Mouse (Mus musculus) cerebellum, postnatal 14 days (tissue): ENCODE results near the gene Dact3.

Experiments
- DNase-seq, 2 experiments: peaks; one replicate each; pipeline ENCODE4 v3.0.0; 2021; ENCODE audit warnings: mixed read lengths in 2 of 2

Dact3 gene

GRCm38 (mm10) chr7:16918670-16919069, 43.6 kb downstream of the Dact3 start:
- no peak for DNase-seq

GRCm38 (mm10) chr7:16919395-16920149, 44.5 kb downstream of the Dact3 start:
- no peak for DNase-seq

DNA sequence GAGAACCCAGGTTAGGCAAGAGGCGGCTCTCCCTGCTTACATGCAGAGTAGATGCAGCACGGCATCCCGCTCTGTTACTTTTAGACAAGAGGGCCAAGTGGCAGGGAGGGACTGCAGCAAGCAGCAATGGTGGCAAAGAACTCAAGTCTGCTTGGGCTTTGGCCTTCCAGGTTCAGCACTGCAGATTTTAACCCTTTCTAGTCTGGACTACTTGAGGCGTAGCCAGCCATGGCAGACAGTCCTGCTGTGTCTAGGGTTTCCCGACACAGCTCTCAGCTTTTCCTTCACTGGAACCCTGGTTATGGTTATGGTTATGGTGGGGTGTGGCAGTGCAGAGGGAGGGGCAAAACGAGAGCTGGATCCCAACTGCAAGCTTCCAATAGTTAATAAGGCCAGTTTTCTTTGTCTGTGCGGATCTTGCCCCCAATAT, 45.0 kb downstream of the Dact3 start:
- no peak for DNase-seq

DNA sequence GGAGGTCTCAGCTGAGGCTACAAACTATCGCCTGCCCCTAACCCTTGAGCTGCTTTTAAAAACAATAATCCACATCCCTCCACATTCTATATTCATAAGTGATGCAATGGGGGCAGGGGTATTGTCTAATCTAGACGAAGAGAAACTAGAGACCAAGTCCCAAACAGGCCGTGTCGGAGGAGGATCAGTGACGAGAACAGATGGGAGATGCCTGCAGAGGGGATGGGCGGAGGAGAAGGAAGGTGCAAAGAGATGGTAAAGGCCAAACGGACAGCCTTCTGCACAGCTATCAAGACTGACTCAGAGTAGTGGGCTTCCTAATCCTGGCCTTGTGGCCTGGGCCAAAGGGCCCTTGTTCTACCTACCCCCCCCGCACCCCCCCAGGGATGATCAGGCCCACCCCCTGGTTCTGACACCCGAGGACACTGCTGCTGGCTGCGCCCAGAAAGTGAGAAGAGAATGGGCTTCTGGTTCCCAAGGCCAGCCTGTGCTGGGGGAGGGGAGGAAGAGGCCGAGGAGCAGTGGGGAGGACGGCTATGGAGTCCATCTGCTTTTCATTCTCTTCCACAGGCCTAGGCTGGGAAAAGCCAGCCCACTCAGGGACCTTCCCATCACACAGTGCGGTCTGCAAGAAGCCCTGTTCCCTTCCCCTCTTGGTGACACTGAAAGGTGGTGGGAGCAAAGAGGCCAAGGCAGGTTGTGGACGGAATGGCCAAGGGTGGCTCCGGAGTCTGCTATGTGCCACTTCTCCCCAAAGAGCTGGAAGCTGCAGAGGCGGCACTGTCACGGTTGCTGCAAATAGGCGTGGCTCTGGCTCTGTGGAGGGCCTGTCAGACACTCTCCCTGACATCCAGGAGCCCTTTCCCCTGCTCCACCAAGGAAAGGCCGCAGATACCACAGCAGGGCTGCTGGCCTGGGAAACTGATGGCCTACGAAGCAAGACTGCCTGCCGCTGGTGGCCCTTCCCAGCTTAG, 46.0 kb downstream of the Dact3 start:
- peak; percentile 67 to 69 for DNase-seq

DNA sequence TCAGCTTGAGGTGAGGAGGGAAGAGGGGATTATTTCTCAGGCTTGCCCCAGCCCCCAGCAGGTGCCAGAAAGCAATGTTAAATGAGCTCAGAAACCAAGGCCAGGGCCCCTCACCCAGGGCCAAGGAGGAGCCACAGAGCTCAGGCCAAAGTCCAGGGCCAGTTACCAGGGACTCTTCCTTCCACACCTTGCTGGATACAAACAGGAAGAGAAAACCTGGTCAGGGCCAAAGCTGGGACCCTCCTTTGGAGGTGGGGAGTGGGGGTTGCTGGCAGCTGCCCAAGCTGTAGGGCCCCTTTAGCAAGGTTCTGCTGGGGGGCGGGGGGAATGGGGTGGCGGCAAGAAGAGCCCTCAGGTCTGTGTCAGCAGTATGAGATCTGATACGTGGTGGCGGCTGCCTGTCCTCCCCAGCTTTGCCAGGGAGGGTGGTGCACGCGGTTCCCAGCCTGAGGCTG, 46.8 kb downstream of the Dact3 start:
- peak in 1 of 2 experiments; percentile 55 for DNase-seq

DNA sequence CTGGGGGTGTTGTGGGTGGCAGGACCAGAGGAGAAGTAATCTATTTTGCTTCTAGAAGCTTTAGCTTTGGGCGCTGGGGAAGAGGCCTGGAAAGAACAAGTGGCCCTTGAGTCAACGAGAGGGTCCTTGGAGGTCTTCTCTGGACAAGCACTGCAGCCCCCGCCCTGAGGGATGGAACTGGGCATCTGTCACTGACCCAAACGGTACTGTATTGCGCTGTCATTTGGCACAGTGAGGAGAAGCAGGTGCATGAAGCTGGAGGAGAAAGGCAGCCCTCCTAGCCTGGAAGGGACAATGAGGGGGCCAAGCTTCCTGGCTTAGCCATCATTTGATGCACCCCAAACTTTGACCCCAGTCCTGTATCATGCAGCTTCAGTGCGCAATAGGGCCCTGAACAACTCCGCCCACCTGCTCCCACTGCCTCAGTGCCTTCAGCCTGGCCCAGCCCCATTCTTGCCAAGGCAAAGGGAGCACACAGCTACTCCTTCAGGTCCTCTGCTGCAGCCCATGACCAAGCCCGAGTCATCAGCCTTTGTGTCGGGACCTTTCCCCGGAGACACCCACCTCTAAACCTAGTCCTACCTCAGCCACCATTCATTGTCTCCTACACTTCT, 47.4 kb downstream of the Dact3 start:
- DNase-seq: peak; percentile 66

DNA sequence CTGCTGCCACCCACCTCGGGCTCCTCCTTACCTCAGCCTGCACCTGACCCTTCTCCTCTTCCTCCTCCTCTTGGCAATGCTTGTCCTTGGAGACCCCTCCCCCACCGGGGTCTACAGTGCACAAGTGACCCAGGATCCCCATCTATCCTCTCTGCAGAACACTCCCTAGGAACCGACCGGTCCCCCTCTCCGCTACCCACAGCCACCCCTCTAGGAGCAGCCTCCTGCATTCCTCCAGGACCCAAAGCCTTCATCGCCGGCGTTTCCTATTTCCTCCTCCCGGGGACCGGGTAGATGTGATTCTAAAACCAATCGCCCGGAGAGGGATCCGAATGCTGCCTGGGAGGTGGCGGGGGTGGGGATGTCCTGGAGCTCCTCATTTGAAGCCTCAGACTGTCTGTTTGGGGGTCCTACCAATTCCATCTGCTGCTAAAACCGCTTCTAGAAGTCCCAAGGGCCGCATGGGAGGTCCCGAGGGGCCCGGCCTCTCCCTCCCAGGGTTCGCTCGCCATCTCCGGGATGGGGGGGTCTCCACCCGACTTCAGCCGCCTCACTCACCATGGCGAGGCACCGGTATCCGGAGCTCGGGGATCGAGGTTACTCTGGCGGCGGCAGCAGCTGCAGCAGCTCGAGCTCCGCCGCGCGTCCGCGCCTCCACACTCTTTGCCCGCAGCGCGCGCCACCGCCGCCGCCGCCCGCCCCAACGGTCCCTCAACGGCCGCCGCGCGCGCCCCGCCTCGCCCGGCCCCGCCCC, 48.3 kb downstream of the Dact3 start:
- peak; percentile 69 to 72 for DNase-seq

DNA sequence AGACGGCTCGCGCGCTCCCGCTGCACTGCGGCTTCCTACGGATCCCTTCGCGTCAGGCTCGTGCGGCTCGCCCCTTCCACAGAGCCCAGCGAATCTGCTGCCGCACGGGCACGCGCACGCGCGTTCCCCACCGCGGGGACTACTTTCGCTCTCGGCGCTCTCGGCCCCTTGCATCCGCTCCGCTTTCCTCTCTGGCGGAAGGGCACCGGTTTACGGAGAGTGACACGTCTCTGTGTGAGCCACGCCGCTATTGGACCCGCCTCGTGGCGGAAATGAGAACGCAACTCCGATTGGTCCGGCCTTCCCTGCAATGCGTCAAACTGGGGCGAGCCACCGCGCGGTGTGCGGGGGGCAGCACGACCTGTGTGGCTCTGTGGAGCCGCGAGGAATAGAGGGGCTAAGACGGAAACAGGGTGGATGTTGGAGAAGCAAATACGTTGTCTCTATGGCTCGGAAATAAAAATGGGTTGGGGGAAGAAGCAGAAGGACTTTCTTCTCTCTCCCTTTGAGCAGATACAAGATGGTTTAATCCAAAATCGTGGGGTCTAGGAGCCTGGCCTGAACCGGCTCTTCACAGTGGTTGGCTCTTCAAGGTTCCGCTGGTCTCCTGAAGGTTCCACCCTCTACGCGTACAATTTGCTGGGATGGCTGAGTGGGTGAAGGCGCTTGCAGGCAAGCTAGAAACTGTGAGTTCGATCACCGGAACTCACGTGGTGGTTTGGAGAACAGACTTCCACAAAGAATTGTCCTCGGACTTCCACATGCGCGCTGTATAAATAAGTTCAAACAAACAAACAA, 49.1 kb downstream of the Dact3 start, which contains the start of gene Calm3:
Calm3 (minus strand) TSS at position 78 of the 798 bp plus-strand sequence.
- peak; percentile 100 for DNase-seq

DNA sequence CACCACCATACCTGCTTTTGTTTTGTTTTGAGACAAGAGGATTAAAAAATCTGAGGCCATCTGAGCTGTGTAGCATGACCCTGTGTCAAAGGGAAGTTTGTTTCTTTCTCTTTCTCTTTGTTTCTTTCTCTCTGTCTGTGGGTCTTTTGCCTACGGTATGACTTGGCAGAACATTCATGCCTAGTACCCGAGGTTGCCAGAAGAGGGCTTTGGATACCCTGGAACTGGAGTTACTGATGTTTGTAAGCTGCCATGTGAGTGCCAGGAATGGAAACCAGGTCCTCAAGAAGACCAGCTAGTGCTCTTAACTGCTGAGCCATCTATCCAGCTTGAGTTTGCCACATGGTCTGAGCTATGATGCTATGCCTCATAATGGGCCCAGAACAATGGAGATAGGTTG, 53.2 kb downstream of the Dact3 start:
- DNase-seq: no peak

DNA sequence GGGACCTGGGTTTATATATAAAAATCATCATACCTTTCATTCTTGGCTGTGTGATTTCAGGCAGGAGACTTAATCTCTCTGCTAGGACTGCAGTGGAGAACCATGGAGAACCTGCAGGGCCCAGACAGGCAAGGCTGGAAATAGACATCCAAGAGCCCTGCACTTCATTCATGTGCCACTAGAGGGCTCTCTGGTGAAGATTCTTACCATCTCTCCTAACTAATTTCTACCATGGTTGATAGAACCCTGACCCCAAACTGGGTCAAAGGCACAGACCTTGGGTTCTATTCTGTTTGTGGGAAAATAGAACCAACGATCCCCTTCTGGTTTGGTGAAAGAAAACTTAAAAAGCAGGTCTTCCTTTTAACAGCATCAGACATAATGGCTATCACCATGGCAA, 55.7 kb downstream of the Dact3 start:
- DNase-seq: peak; percentile 89 to 91

GRCm38 (mm10) chr7:16931968-16932627, 57.0 kb downstream of the Dact3 start:
- DNase-seq: peak; percentile 94 to 96

- peak; percentile 85 to 89 for DNase-seq
Measured at GRCm38 (mm10) chr7:16932704-16933577, 57.8 kb downstream of the Dact3 start.
